Mouse (Mus musculus) cerebellum, adult 11 months (tissue): ENCODE data around the gene Frmd6.

Experiments
- DNase-seq: peaks from one replicate; pipeline ENCODE4 v3.0.0; 2022

Gene Frmd6

GRCm38 (mm10) chr12:70855678-70856077 lies 30.4 kb downstream of the Frmd6 start:
- no peak for DNase-seq

GRCm38 (mm10) chr12:70856776-70857175 lies 31.5 kb downstream of the Frmd6 start:
- no peak for DNase-seq

GRCm38 (mm10) chr12:70863281-70863680 lies 38.0 kb downstream of the Frmd6 start:
- no peak for DNase-seq

- no peak for DNase-seq
Observed at GRCm38 (mm10) chr12:70867780-70868179, 42.5 kb downstream of the Frmd6 start.

GRCm38 (mm10) chr12:70868190-70868987 lies 43.1 kb downstream of the Frmd6 start:
- no peak for DNase-seq

GRCm38 (mm10) chr12:70868988-70869291 lies 43.6 kb downstream of the Frmd6 start:
- DNase-seq: no peak

GRCm38 (mm10) chr12:70873544-70873943 lies 48.2 kb downstream of the Frmd6 start:
- DNase-seq: no peak

GRCm38 (mm10) chr12:70876270-70876998 lies 51.1 kb downstream of the Frmd6 start:
- no peak for DNase-seq

GRCm38 (mm10) chr12:70877926-70878710 lies 52.8 kb downstream of the Frmd6 start:
- peak; percentile 81 for DNase-seq

GRCm38 (mm10) chr12:70880396-70880975 lies 55.2 kb downstream of the Frmd6 start:
- DNase-seq: peak; percentile 31

- peak; percentile 97 for DNase-seq
Observed at GRCm38 (mm10) chr12:70881340-70881739, 56.0 kb downstream of the Frmd6 start.

- DNase-seq: peak; percentile 77
Observed at GRCm38 (mm10) chr12:70881854-70882253, 56.5 kb downstream of the Frmd6 start.

GRCm38 (mm10) chr12:70883141-70883540 lies 57.8 kb downstream of the Frmd6 start:
- no peak for DNase-seq

- no peak for DNase-seq
Observed at GRCm38 (mm10) chr12:70884113-70884512, 58.8 kb downstream of the Frmd6 start.

- DNase-seq: no peak
Observed at GRCm38 (mm10) chr12:70884973-70885372, 59.7 kb downstream of the Frmd6 start.

- DNase-seq: no peak
Observed at GRCm38 (mm10) chr12:70885576-70885975, 60.3 kb downstream of the Frmd6 start.

GRCm38 (mm10) chr12:70890405-70890804 lies 65.1 kb downstream of the Frmd6 start:
- no peak for DNase-seq

- DNase-seq: no peak
Observed at GRCm38 (mm10) chr12:70890874-70891470, 65.7 kb downstream of the Frmd6 start.

- DNase-seq: no peak
Observed at GRCm38 (mm10) chr12:70895275-70895674, 70.0 kb downstream of the Frmd6 start.

- DNase-seq: no peak
Observed at GRCm38 (mm10) chr12:70896068-70896467, 70.8 kb downstream of the Frmd6 start.

- DNase-seq: no peak
Observed at GRCm38 (mm10) chr12:70897434-70897833, 72.1 kb downstream of the Frmd6 start.

GRCm38 (mm10) chr12:70898450-70898849 lies 73.1 kb downstream of the Frmd6 start:
- no peak for DNase-seq

- DNase-seq: no peak
Observed at GRCm38 (mm10) chr12:70904471-70904870, 79.2 kb downstream of the Frmd6 start.
